Mouse (Mus musculus) limb, embryonic 14.5 days (tissue): Measurements from ENCODE around the gene Fastkd1. TPM values are rescaled to one million over a fixed set of nuclear protein-coding genes. Genes with fewer than 3 reads are reported as not detected.
A peak's percentile ranks its signal among the peaks of the same experiment; 100 is the strongest.

Source experiments
- ATAC-seq: fragments of 200-750 bp; cut with Nextera tagmentation; 2 replicates; pipeline ENCODE4 v1.8.0; 2017; ENCODE audit warnings: low read depth, moderate number of reproducible peaks, moderate TSS enrichment; ENCODE audit not compliant: low FRiP score
- DNase-seq: peaks from one replicate; pipeline ENCODE4 v3.0.0-alpha.2; 2015; ENCODE audit warnings: low spot score
- H3K27ac ChIP-seq: fragments of 300-500 bp; sonication (generic); replicated peaks from 2 replicates; pipeline ENCODE4 v1.5.1; 2014; ENCODE audit warnings: low read depth, mild to moderate bottlenecking, low read length, moderate library complexity, mixed read lengths
- H3K27me3 ChIP-seq: fragments of 300-500 bp; sonication (generic); 2 replicates; pipeline ENCODE4 v1.6.1; 2014; ENCODE audit warnings: low read length, mixed read lengths; ENCODE audit not compliant: control insufficient read depth, insufficient read depth
- H3K36me3 ChIP-seq: fragments of 300-500 bp; sonication (generic); 2 replicates; pipeline ENCODE4 v1.6.1; 2014; ENCODE audit warnings: mild to moderate bottlenecking, low read length, moderate library complexity, mixed read lengths; ENCODE audit not compliant: control insufficient read depth, insufficient read depth
- H3K4me1 ChIP-seq: fragments of 300-500 bp; sonication (generic); 2 replicates; pipeline ENCODE4 v1.6.1; 2014; ENCODE audit warnings: antibody characterized with exemption, low read length, mixed read lengths; ENCODE audit not compliant: control insufficient read depth, insufficient read depth
- H3K4me2 ChIP-seq: fragments of 300-500 bp; sonication (generic); replicated peaks from 2 replicates; pipeline ENCODE4 v1.6.1; 2014; ENCODE audit warnings: low read depth, mild to moderate bottlenecking, low read length, moderate library complexity; ENCODE audit not compliant: severe bottlenecking
- H3K4me3 ChIP-seq: fragments of 300-500 bp; sonication (generic); replicated peaks from 2 replicates; pipeline ENCODE4 v1.5.1; 2014; ENCODE audit warnings: low read length
- H3K9ac ChIP-seq: fragments of 300-500 bp; sonication (generic); 2 replicates; pipeline ENCODE4 v1.6.1; 2014; ENCODE audit warnings: mild to moderate bottlenecking, low read depth, low read length, moderate library complexity; ENCODE audit not compliant: severe bottlenecking
- H3K9me3 ChIP-seq: fragments of 300-500 bp; sonication (generic); 2 replicates; pipeline ENCODE4 v1.6.1; 2016; ENCODE audit warnings: low read length; ENCODE audit not compliant: control insufficient read depth
- POLR2A ChIP-seq: fragments of 200-500 bp; IDR thresholded peaks from 2 replicates; pipeline ENCODE4 v1.8.0; 2012; ENCODE audit warnings: inconsistent platforms, mild to moderate bottlenecking, moderate library complexity, borderline replicate concordance; ENCODE audit not compliant: insufficient read depth, insufficient read length; ENCODE audit errors: extremely low read depth
- WGBS: fragments of 180-500 bp; shearing (Covaris S2); extraction: QIAGEN DNeasy Blood & Tissue Kit; methylation state at CpG from one replicate; pipeline ENCODE4 v1.1.7; 2014; 5-methylcytosine and 5-hydroxymethylcytosine counted together
- polyA plus RNA-seq, 2 experiments: library from polyadenylated mRNA; depleted of rRNA in 1 of 2; stranded (reverse) in 1 of 2; unstranded in 1 of 2; fragments of >200 nt; fragmentation: Nextera tagmentation in 1 of 2; extraction: Ambion mirVana in 1 of 2; gene quantifications; 2 replicates each; pipeline versions ENCODE4 v1.2.1 to v1.2.3; 2012 to 2014

The Fastkd1 gene
- polyA plus RNA-seq (2012; rRNA removed), result 12.8 and 13.0 TPM in 2 replicates
- polyA plus RNA-seq (2014; fragmentation: Nextera tagmentation; extraction: Ambion mirVana), result 12.3 and 15.0 TPM in 2 replicates

DNA sequence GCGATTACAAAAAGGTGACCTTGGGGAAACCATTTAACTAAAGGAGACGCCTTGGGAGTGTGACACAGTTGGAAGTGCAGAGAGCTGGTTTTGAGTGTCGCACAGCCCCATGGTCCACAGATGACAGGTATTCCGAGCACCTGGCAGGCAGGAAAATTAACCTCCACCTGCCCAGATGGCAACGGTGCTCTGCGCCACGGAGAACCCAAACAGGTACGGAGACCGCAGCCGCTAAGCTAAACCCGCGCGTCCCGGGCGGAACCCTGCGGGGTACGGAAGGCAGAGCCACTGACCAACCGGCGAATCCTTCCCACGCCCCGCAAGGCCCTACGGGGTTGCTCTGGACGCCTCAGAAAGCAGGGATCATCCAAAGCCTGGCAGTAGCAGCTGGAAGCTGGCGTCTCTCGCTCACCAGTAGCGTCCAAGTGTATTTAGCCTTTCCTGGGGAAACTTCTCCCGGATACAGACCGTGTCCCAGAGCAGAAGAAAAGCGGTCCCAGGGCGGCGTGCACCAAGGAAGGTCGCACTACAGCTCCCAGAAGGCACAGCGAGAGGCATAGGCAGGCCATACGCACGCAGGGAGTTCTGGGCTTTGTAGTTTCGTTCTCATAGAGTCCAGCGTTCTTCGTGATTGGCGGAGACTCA, at the start of gene Fastkd1:
Gene Fastkd1 (minus strand): TSS at position 536 of the 645 bp plus-strand sequence.
- peak within 1 kb of the TSS; percentile 80 for H3K4me3 ChIP-seq
- no peak for TF ChIP-seq POLR2A
- ATAC-seq (peak; percentile 98), DNase-seq (peak; percentile 94)
- H3K9me3 ChIP-seq, result no peaks in the 10 kb centered on the region
- WGBS, result 1% methylated on average over 39 of the region's 39 CpGs
- H3K4me2 ChIP-seq, result peak within 1 kb of the TSS; percentile 61
- H3K4me1 ChIP-seq, result no peaks in the 10 kb centered on the region
- H3K27me3 ChIP-seq, result no peaks in the 10 kb centered on the region
- peak within 1 kb of the TSS; percentile 78 for H3K9ac ChIP-seq
- 0 out of 2 replicates have a peak, but pooled peaks cover 3% of the 10 kb centered on the region for H3K36me3 ChIP-seq
- H3K27ac ChIP-seq, result no peak within 1 kb of the TSS

DNA sequence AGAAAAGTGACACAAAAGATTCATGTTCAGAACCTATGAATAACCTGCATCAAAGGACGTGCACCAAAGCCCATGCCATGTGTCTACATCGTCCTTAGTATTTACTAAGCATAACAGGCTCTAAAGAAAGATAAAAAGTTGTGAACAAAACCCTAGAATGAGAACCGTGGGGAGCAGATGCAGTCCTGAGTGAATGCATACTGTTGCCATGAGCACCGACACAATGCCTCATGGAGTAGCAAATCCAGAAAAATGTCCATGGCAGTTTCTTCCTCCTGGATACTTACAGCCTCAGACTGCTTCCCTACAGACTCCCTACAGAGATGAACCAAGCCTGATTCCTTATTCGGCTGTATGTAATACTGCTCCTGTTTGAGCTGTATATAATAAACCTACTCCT, 47.7 kb upstream of the Fastkd1 start:
- Histone ChIP-seq H3K4me2 (no peak overlapping the region), H3K9ac (no peak overlapping the region), H3K36me3 (no peaks in the 10 kb centered on the region), H3K27me3 (no peaks in the 10 kb centered on the region), H3K4me3 (no peak overlapping the region), H3K27ac (no peak overlapping the region), H3K9me3 (no peaks in the 10 kb centered on the region), H3K4me1 (no peaks in the 10 kb centered on the region)
- DNase-seq (no peak), ATAC-seq (no peak)
- no peak for TF ChIP-seq POLR2A
- WGBS, result 80% methylated on average over 5 of the region's 5 CpGs

DNA sequence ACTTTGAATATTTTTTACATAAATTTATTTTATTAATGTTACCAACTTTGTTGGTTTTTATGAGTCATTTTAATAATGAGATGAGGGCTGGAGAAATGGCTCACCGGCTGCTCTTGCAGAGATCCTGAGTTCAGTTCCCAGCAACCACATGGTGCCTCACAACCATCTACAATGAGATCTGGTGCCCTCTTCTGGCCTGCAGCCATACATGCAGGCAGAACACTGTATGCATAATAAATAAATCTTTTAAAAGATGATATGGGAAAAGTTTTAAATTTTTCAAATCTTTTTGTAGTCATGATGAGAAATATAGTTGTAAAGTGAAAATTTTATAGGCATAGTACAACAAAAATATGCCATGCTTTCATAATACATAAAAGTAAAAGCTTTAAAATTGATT, 31.8 kb upstream of the Fastkd1 start:
- DNase-seq, result no peak
- 0 out of 2 replicates have a peak, but pooled peaks cover 3% of the 10 kb centered on the region for H3K9me3 ChIP-seq

DNA sequence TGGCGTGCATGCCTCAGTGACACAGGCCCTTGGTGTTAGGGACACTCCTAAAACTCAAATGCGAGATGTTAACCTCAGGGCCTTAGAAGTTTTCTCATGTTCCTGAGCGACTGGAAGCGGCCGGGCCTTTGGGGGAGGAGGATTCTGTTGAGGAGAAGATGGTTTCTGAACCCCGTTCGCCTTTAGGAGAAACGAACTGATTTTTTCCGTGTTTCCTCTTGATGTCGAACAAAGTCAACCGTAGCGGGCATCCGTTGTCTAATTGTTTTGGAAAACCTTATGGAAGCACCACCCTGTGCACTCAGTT, 10.2 kb upstream of the Fastkd1 start:
- no peaks in the 10 kb centered on the region for H3K27me3 ChIP-seq
- peak overlapping the region; percentile 87 for H3K27ac ChIP-seq
- WGBS, result 1% methylated on average over 13 of the region's 13 CpGs
- DNase-seq (no peak), ATAC-seq (0 out of 2 replicates have a peak, but pooled peaks have one; percentile 10)
- peaks cover 9% of the 10 kb centered on the region for H3K4me1 ChIP-seq
- peak overlapping the region; percentile 80 for H3K4me3 ChIP-seq
- H3K36me3 ChIP-seq, result no peaks in the 10 kb centered on the region
- H3K4me2 ChIP-seq, result peak overlapping the region; percentile 66
- H3K9me3 ChIP-seq, result no peaks in the 10 kb centered on the region
- no peak for TF ChIP-seq POLR2A
- H3K9ac ChIP-seq, result peak overlapping the region; percentile 85

More for the DNA sequence above, 31.8 kb upstream of the Fastkd1 start:
- no peak overlapping the region for H3K9ac ChIP-seq
- H3K4me3 ChIP-seq, result no peak overlapping the region
- WGBS, result 76% methylated on average over 1 of the region's 1 CpGs
- no peaks in the 10 kb centered on the region for H3K27me3 ChIP-seq
- no peak for ATAC-seq
- TF ChIP-seq POLR2A, result no peak
- peaks cover 74% of the 10 kb centered on the region for H3K36me3 ChIP-seq
- no peaks in the 10 kb centered on the region for H3K4me1 ChIP-seq
- H3K27ac ChIP-seq, result no peak overlapping the region
- no peak overlapping the region for H3K4me2 ChIP-seq

DNA sequence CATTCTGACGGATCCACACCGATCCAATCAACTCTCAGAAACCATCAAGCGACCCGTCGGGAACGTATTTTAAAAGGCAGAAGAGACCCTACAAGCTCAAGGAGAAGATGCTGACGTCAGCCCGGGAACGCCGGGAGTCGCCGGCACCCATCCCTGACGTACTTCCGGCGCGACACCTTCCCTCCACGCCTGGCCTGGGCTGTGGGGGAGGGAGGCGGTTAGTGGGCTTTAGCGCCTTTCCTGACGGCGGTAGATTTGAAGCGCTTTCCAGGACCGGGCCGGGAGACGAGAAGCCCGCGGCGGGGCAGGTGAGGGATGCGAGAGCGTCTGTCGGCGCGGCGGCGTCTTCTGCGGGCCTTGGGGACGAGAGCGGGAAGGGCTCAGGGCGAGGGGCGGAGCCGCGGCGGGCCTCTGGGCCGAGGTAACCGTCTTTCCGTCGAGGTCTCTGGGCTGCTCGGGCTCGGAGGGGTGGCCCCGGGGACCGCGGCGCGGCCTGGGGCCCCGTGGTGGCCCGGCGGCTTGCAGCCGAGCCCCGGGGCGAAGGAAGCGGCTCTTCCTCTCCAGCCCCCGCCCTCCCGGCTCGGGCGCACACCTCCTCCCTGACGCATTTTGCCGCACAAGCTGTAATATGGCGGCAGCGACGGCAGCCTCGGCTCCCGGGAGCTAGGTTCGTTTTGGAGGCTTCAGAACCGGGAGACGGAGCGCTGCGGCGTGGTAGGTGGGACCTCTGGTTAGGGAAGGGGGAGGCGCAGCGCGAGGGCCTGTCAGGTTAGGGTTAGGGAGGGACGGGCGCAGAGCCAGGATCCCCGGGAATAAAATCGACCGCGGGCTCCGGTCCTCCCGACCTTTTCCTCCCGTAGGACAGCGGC, 9.6 kb upstream of the Fastkd1 start:
- peak overlapping the region; percentile 66 for H3K4me2 ChIP-seq
- H3K9me3 ChIP-seq, result no peaks in the 10 kb centered on the region
- peak; percentile 86; the same call in 1 of the 2 replicates for TF ChIP-seq POLR2A
- 1% methylated on average over 73 of the region's 91 CpGs for WGBS
- H3K9ac ChIP-seq, result peak overlapping the region; percentile 85
- H3K36me3 ChIP-seq, result no peaks in the 10 kb centered on the region
- H3K27me3 ChIP-seq, result no peaks in the 10 kb centered on the region
- peak; percentile 96 for ATAC-seq
- peak overlapping the region; percentile 87 for H3K27ac ChIP-seq
- H3K4me3 ChIP-seq, result peak overlapping the region; percentile 80
- DNase-seq, result peak; percentile 95
- peaks cover 9% of the 10 kb centered on the region for H3K4me1 ChIP-seq
